Mouse (Mus musculus) midbrain, embryonic 11.5 days (tissue): ENCODE measurements around the gene Fah. TPM values are rescaled to one million over a fixed set of nuclear protein-coding genes. Genes with fewer than 3 reads are reported as not detected.
A peak's percentile ranks its signal among the peaks of the same experiment; 100 is the strongest.

Experiments
- ATAC-seq: fragments of 200-750 bp; cut with Nextera tagmentation; 2 replicates; pipeline ENCODE4 v1.8.0; 2017; ENCODE audit warnings: moderate TSS enrichment, moderate library complexity; ENCODE audit not compliant: low FRiP score
- DNase-seq: peaks from one replicate; pipeline ENCODE4 v3.0.0; 2015; ENCODE audit warnings: low spot score; ENCODE audit errors: missing footprints
- H3K27ac ChIP-seq: fragments of 300-500 bp; sonication (generic); 2 replicates; pipeline ENCODE4 v1.5.1; 2014; ENCODE audit warnings: low read depth, low read length
- H3K27me3 ChIP-seq: fragments of 300-500 bp; sonication (generic); 2 replicates; pipeline ENCODE4 v1.6.1; 2014; ENCODE audit warnings: mild to moderate bottlenecking, low read length, moderate library complexity, mixed read lengths; ENCODE audit not compliant: control insufficient read depth, insufficient read depth
- H3K36me3 ChIP-seq: fragments of 300-500 bp; sonication (generic); 2 replicates; pipeline ENCODE4 v1.6.1; 2014; ENCODE audit warnings: mild to moderate bottlenecking, low read length, moderate library complexity, mixed read lengths; ENCODE audit not compliant: control insufficient read depth, insufficient read depth
- H3K4me1 ChIP-seq: fragments of 300-500 bp; sonication (generic); 2 replicates; pipeline ENCODE4 v1.6.1; 2014; ENCODE audit warnings: low read length; ENCODE audit not compliant: control insufficient read depth, insufficient read depth
- H3K4me2 ChIP-seq: fragments of 300-500 bp; sonication (generic); 2 replicates; pipeline ENCODE4 v1.6.1; 2014; ENCODE audit warnings: mild to moderate bottlenecking, moderate library complexity
- H3K4me3 ChIP-seq: fragments of 300-500 bp; sonication (generic); 2 replicates; pipeline ENCODE4 v1.5.1; 2014; ENCODE audit warnings: low read depth, low read length
- H3K9ac ChIP-seq: fragments of 300-500 bp; sonication (generic); 2 replicates; pipeline ENCODE4 v1.6.1; 2014; ENCODE audit warnings: low read length
- H3K9me3 ChIP-seq: fragments of 300-500 bp; sonication (generic); 2 replicates; pipeline ENCODE4 v1.6.1; 2016; ENCODE audit warnings: low read length; ENCODE audit not compliant: control insufficient read depth
- WGBS: fragments of 180-500 bp; shearing (Covaris S2); extraction: QIAGEN DNeasy Blood & Tissue Kit; methylation state at CpG from one replicate; pipeline ENCODE4 v1.1.7; 2014; 5-methylcytosine and 5-hydroxymethylcytosine counted together
- polyA plus RNA-seq: library from polyadenylated mRNA; unstranded; fragments of >200 nt; fragmentation: Nextera tagmentation; extraction: Ambion mirVana; gene quantifications from 2 replicates; pipeline ENCODE4 v1.2.1, GENCODE M21; 2014

Gene Fah
- polyA plus RNA-seq, 1 experiment from 2014 or later = 3.9 TPM

- DNase-seq (no peak), ATAC-seq (no peak)
- H3K27me3 ChIP-seq = no peaks in the 10 kb centered on the region
- no peaks in the 10 kb centered on the region for H3K9me3 ChIP-seq
- no peaks in the 10 kb centered on the region for H3K4me1 ChIP-seq
- H3K4me3 ChIP-seq = no peak overlapping the region
- 80% methylated on average over 3 of the region's 3 CpGs for WGBS
- H3K4me2 ChIP-seq = no peak overlapping the region
- no peak overlapping the region for H3K9ac ChIP-seq
- no peak overlapping the region for H3K27ac ChIP-seq
- no peaks in the 10 kb centered on the region for H3K36me3 ChIP-seq
Measured at GRCm38 (mm10) chr7:84555294-84555693, 51.2 kb downstream of the Fah start.

- WGBS = 88% methylated on average over 2 of the region's 2 CpGs
- Histone ChIP-seq H3K4me1 (no peaks in the 10 kb centered on the region), H3K4me3 (no peak overlapping the region), H3K4me2 (no peak overlapping the region), H3K9me3 (no peaks in the 10 kb centered on the region), H3K36me3 (no peaks in the 10 kb centered on the region), H3K27me3 (no peaks in the 10 kb centered on the region), H3K27ac (no peak overlapping the region), H3K9ac (no peak overlapping the region)
- DNase-seq = no peak
- no peak for ATAC-seq
Measured at GRCm38 (mm10) chr7:84551472-84551871, 55.0 kb downstream of the Fah start.

DNA sequence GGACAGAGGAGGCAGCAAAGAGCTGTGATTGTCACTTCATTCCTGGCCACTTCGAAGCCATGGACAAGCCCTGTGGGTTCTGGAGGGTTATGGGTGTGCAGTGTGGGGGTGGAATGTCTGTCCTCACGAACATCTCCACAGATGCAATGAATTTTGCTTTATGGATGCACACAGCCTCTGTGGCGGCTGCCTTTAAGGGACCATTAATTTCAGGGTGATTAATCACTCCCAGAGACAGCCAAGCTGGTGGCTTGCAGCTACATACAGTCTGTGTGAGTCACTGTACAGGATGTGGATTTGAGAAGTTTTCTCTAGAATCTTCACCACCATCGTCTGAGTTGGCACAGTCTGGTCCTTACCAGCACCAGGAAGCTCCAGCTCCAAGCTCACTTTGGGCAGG, 59.9 kb downstream of the Fah start:
- 82% methylated on average over 4 of the region's 4 CpGs for WGBS
- Histone ChIP-seq H3K4me3 (no peak overlapping the region), H3K9me3 (no peaks in the 10 kb centered on the region), H3K27ac (no peak overlapping the region), H3K9ac (no peak overlapping the region), H3K4me1 (no peaks in the 10 kb centered on the region), H3K4me2 (no peak overlapping the region), H3K27me3 (no peaks in the 10 kb centered on the region), H3K36me3 (no peaks in the 10 kb centered on the region)
- ATAC-seq = no peak
- peak; percentile 78 for DNase-seq

DNA sequence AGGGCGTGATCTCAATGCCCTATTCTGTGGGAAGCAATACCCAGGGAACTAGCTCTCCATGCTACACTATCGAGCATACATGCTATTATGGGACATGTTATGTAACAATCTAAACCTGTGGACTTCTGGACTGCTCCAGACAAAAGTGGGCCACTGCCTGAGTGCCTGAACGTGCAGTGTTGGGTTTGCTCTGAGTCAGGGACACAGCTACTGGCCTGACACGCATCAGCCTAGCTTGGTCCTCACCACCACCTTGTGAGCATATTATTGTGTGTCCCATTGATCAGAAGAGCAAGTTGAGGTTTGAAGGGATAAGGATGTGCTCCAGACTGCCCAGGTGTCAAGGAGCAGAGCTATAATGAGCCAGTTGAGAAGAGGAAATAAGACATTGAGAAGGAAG, 61.6 kb downstream of the Fah start:
- no peak for ATAC-seq
- WGBS = 81% methylated on average over 4 of the region's 4 CpGs
- no peaks in the 10 kb centered on the region for H3K4me1 ChIP-seq
- no peak overlapping the region for H3K4me3 ChIP-seq
- H3K9me3 ChIP-seq = no peaks in the 10 kb centered on the region
- H3K27ac ChIP-seq = no peak overlapping the region
- H3K4me2 ChIP-seq = no peak overlapping the region
- H3K9ac ChIP-seq = no peak overlapping the region
- no peaks in the 10 kb centered on the region for H3K36me3 ChIP-seq
- no peak for DNase-seq
- no peaks in the 10 kb centered on the region for H3K27me3 ChIP-seq

Other genes starting within 250 kb of the Fah start
- gene Arnt2, start 196.5 kb downstream of the Fah start, polyA plus RNA-seq = 34.9 and 36.4 TPM in 2 replicates
- 0.25 and 0.36 TPM in 2 replicates for gene Gm2115, start 77.8 kb downstream of the Fah start, polyA plus RNA-seq
- 245 and 246 TPM in 2 replicates for gene Zfand6, start 83.2 kb upstream of the Fah start, polyA plus RNA-seq
- gene Olfr291, start 246.8 kb upstream of the Fah start, polyA plus RNA-seq = not detected in 2 replicates